Comparison of ENCODE assay signal across 29 mouse cellular contexts in genomic region chr2:167443411-167444193, GRCm38 (mm10). TPM values are rescaled to one million over a fixed set of nuclear protein-coding genes. Genes with fewer than 3 reads are reported as not detected.
DNase-seq lines count a peak whose midpoint lies in the region; ATAC-seq and TF ChIP-seq lines count a peak whose summit lies in the region.
"Had no signal": no experiment of that assay in that cellular context is flagged by ENCODE, and none has a peak within 500 bp of the region (broad histone marks: within the 10 kb centered on the region; RNA-seq: fewer than 3 reads in every experiment).

No protein-coding gene starts in this region.

- WGBS in lung, postnatal 0 days, result 91% methylated on average over 4 of the region's 4 CpGs

- no peak for TF ChIP-seq EP300 in lung, postnatal 0 days (IDR thresholded peaks at IDR 0.05)

- no peaks in the 10 kb centered on the region for H3K9me3 ChIP-seq in lung, postnatal 0 days (ENCODE audit: low read length)
- H3K9me3 ChIP-seq: heart, embryonic 13.5 days; hindbrain, embryonic 15.5 days; liver, embryonic 12.5 days; midbrain, embryonic 10.5 days; neural tube, embryonic 12.5 days had no signal

- H3K27ac ChIP-seq in testis, adult 2 months (ENCODE audit: control insufficient read depth, insufficient read depth, low read depth, low read length), result no peak overlapping the region
- no peak overlapping the region for H3K27ac ChIP-seq in lung, postnatal 0 days (ENCODE audit: low read length)
- H3K27ac ChIP-seq: heart, adult 2 months; heart, embryonic 13.5 days; hindbrain, embryonic 15.5 days; liver, embryonic 12.5 days; midbrain, embryonic 10.5 days; neural tube, embryonic 12.5 days had no signal

- H3K9ac ChIP-seq in lung, postnatal 0 days (replicated peaks; ENCODE audit: low read depth), result no peak overlapping the region
- H3K9ac ChIP-seq: heart, embryonic 13.5 days; hindbrain, embryonic 15.5 days; liver, embryonic 12.5 days; neural tube, embryonic 12.5 days had no signal

- no peaks in the 10 kb centered on the region for H3K27me3 ChIP-seq in testis, adult 2 months (ENCODE audit: control insufficient read depth, insufficient read depth, low read length)
- H3K27me3 ChIP-seq in lung, postnatal 0 days (replicated peaks; ENCODE audit: insufficient read depth, low read length), result no peaks in the 10 kb centered on the region
- H3K27me3 ChIP-seq: heart, embryonic 13.5 days; hindbrain, embryonic 15.5 days; liver, embryonic 12.5 days; neural tube, embryonic 12.5 days had no signal

- ATAC-seq in lung, postnatal 0 days, result no peak
- ATAC-seq: CD4-positive, CD25-positive, alpha-beta regulatory T cell, adult 4 months; forebrain, embryonic 16.5 days; liver, embryonic 12.5 days; midbrain, embryonic 16.5 days had no signal

- TF ChIP-seq CTCF in testis, adult 2 months (IDR thresholded peaks at IDR 0.05; ENCODE audit: control insufficient read depth, insufficient read depth, insufficient replicate concordance, low read depth, low read length), result no peak
- no peak for TF ChIP-seq CTCF in lung, postnatal 0 days (IDR thresholded peaks at IDR 0.05)

- H3K36me3 ChIP-seq in testis, adult 2 months (ENCODE audit: control insufficient read depth, insufficient read depth, low read length), result peaks cover 1% of the 10 kb centered on the region
- H3K36me3 ChIP-seq in lung, postnatal 0 days (ENCODE audit: insufficient read depth, low read length), result peaks cover 25% of the 10 kb centered on the region; the same call in 1 of the 2 replicates

- no peak overlapping the region for H3K4me2 ChIP-seq in lung, postnatal 0 days (replicated peaks; ENCODE audit: low read depth, low read length)
- H3K4me2 ChIP-seq: heart, embryonic 13.5 days; hindbrain, embryonic 15.5 days; liver, embryonic 12.5 days; neural tube, embryonic 12.5 days had no signal

- no peak for DNase-seq in testis, postnatal 10 days (ENCODE audit: low spot score)
- DNase-seq in cerebellum, adult 11-12 months, result peak; percentile 84
- DNase-seq in cerebellum, adult 9-11 months, result peak; percentile 83
- no peak for DNase-seq in lung, postnatal 0 days (ENCODE audit: low spot score)
- no peak for DNase-seq in layer of hippocampus, adult 9-10 months (ENCODE audit: low spot score)
- DNase-seq in urinary bladder, postnatal 4 days (ENCODE audit: low spot score in 2 of 2), result no peak
- DNase-seq: adrenal gland, adult 8-10 months; heart, adult 2 months; heart, postnatal 10 days; kidney, adult 2 months; kidney, postnatal 4 days; layer of hippocampus, postnatal 36 days; left cerebral cortex, postnatal 4 days; lung, adult 2 months; lung, postnatal 14 days; right cerebral cortex, adult 18-20 months; spleen, adult 18-20 months; thymus, adult 2 months; thymus, postnatal 36 days had no signal

- TF ChIP-seq POLR2A in testis, adult 2 months (IDR thresholded peaks at IDR 0.05; ENCODE audit: control insufficient read depth, low read depth, low read length), result no peak

- no peaks in the 10 kb centered on the region for H3K4me1 ChIP-seq in testis, adult 2 months (ENCODE audit: control insufficient read depth, insufficient read depth, low read length)
- H3K4me1 ChIP-seq in lung, postnatal 0 days (ENCODE audit: insufficient read depth, low read depth, low read length), result no peaks in the 10 kb centered on the region
- H3K4me1 ChIP-seq: hindbrain, embryonic 15.5 days; neural tube, embryonic 12.5 days had no signal

- peak overlapping the region; percentile 67 for H3K4me3 ChIP-seq in testis, adult 2 months (ENCODE audit: control insufficient read depth, low read depth, low read length)
- H3K4me3 ChIP-seq in lung, postnatal 0 days (ENCODE audit: low read depth, low read length), result no peak overlapping the region
- H3K4me3 ChIP-seq: heart, adult 2 months; heart, embryonic 13.5 days; hindbrain, embryonic 15.5 days; liver, embryonic 12.5 days; midbrain, embryonic 10.5 days; myocyte; neural tube, embryonic 12.5 days had no signal

RNA-seq across cellular contexts. Expression of gene Slc9a8, which starts 22.1 kb away (rescaled TPM):
- polyA plus RNA-seq in testis, adult 2 months (2012; rRNA removed), result 53.5 and 63.4 TPM in 2 replicates
- polyA plus RNA-seq in lung, postnatal 0 days (2015; fragmentation: Nextera tagmentation; extraction: Ambion mirVana), result 9.2 and 9.8 TPM in 2 replicates

RNA-seq across cellular contexts. Expression of gene Rnf114, which starts 48.8 kb away (rescaled TPM):
- polyA plus RNA-seq in testis, adult 2 months (2012; rRNA removed), result 69.1 and 70.1 TPM in 2 replicates
- 111 and 119 TPM in 2 replicates for polyA plus RNA-seq in lung, postnatal 0 days (2015; fragmentation: Nextera tagmentation; extraction: Ambion mirVana)

RNA-seq across cellular contexts. Expression of gene Spata2, which starts 49.1 kb away (rescaled TPM):
- polyA plus RNA-seq in testis, adult 2 months (2012; rRNA removed), result 14.9 and 15.0 TPM in 2 replicates
- polyA plus RNA-seq in lung, postnatal 0 days (2015; fragmentation: Nextera tagmentation; extraction: Ambion mirVana), result 8.7 and 8.9 TPM in 2 replicates

Comparison
In these comparisons a context has a peak if more than half of its experiments do, and no peak if none do; other contexts are left out.
1. DNase-seq: peak in cerebellum, adult 11-12 months (single experiment) and cerebellum, adult 9-11 months (single experiment); none in testis, postnatal 10 days (single experiment), lung, postnatal 0 days (single experiment), layer of hippocampus, adult 9-10 months (single experiment) and urinary bladder, postnatal 4 days (0 of 2).